Mouse (Mus musculus) MEL (cell line): ENCODE measurements around the gene Palmd. TPM values are rescaled to one million over a fixed set of nuclear protein-coding genes. Genes with fewer than 3 reads are reported as not detected.

Source experiments
- DNase-seq: peaks from one replicate; pipeline ENCODE4 v3.0.0; 2011; ENCODE audit warnings: low read depth, low spot score
- H3K27ac ChIP-seq: 2 replicates; pipeline ENCODE4 v1.5.1; 2012; ENCODE audit warnings: low read depth, mild to moderate bottlenecking, control low read depth, low read length, moderate library complexity; ENCODE audit not compliant: control insufficient read depth
- H3K27me3 ChIP-seq, 2 experiments: fragments of 150-350 bp in 1 of 2; sonication (generic) in 1 of 2; 2 replicates each; pipeline ENCODE4 v1.6.1; 2012; ENCODE audit warnings: low read length in 2 of 2, mild to moderate bottlenecking in 2 of 2, improper control_type of control experiment in 1 of 2, moderate library complexity in 1 of 2; ENCODE audit not compliant: insufficient read depth in 2 of 2, control insufficient read depth in 1 of 2
- H3K36me3 ChIP-seq, 2 experiments: 2 replicates each; pipeline ENCODE4 v1.6.1; 2012 to 2014; ENCODE audit warnings: low read length in 2 of 2, improper control_type of control experiment in 1 of 2, inconsistent platforms in 1 of 2, mild to moderate bottlenecking in 1 of 2; ENCODE audit not compliant: insufficient read depth in 2 of 2, control insufficient read depth in 1 of 2
- H3K4me1 ChIP-seq, 2 experiments: fragments of 150-350 bp in 1 of 2; sonication (generic) in 1 of 2; 2 replicates each; pipeline ENCODE4 v1.6.1; 2012; ENCODE audit warnings: low read length in 2 of 2, improper control_type of control experiment in 1 of 2, mild to moderate bottlenecking in 1 of 2; ENCODE audit not compliant: insufficient read depth in 2 of 2, control insufficient read depth in 1 of 2
- H3K4me3 ChIP-seq, 2 experiments: fragments of 150-350 bp in 1 of 2; sonication (generic) in 1 of 2; 2 replicates each; pipeline ENCODE4 v1.5.1; 2012; ENCODE audit warnings: low read depth in 2 of 2, low read length in 2 of 2, mild to moderate bottlenecking in 2 of 2, moderate library complexity in 2 of 2, control low read depth in 1 of 2, improper control_type of control experiment in 1 of 2; ENCODE audit not compliant: control insufficient read depth in 1 of 2, insufficient read depth in 1 of 2
- H3K79me2 ChIP-seq: 2 replicates; pipeline ENCODE4 v1.6.1; 2012; ENCODE audit warnings: mild to moderate bottlenecking, low read length, moderate library complexity; ENCODE audit not compliant: control insufficient read depth, poor library complexity, insufficient read depth
- H3K9ac ChIP-seq: 2 replicates; pipeline ENCODE4 v1.6.1; 2012; ENCODE audit warnings: low read depth, mild to moderate bottlenecking, control low read depth, low read length, moderate library complexity; ENCODE audit not compliant: control insufficient read depth, poor library complexity, severe bottlenecking
- H3K9me3 ChIP-seq: fragments of 150-350 bp; sonication (generic); replicated peaks from 2 replicates; pipeline ENCODE4 v1.6.1; 2012; ENCODE audit warnings: mild to moderate bottlenecking, low read length, improper control_type of control experiment, moderate library complexity; ENCODE audit not compliant: insufficient read depth
- BHLHE40 ChIP-seq: IDR thresholded peaks from 2 replicates; pipeline ENCODE4 v1.6.1; 2012; ENCODE audit warnings: low read depth, mild to moderate bottlenecking, inconsistent platforms, low read length, improper control_type of control experiment, borderline replicate concordance
- CHD1 ChIP-seq: IDR thresholded peaks from 2 replicates; pipeline ENCODE4 v1.6.1; 2012; ENCODE audit warnings: low read depth, mild to moderate bottlenecking, inconsistent platforms, low read length, improper control_type of control experiment
- CHD2 ChIP-seq: IDR thresholded peaks from 2 replicates; pipeline ENCODE4 v1.6.1; 2011; ENCODE audit warnings: low read length, improper control_type of control experiment
- CTCF ChIP-seq, 3 experiments: IDR thresholded peaks in 2 of 3; conservative IDR thresholded peaks in 1 of 3; 2 replicates each; pipeline ENCODE4 v1.5.1; 2011 to 2012; ENCODE audit warnings: low read length in 3 of 3, low read depth in 2 of 3, mild to moderate bottlenecking in 2 of 3, improper control_type of control experiment in 1 of 3, inconsistent platforms in 1 of 3, mixed read lengths in 1 of 3, moderate library complexity in 1 of 3; ENCODE audit not compliant: control insufficient read depth in 1 of 3, insufficient read depth in 1 of 3, poor library complexity in 1 of 3, severe bottlenecking in 1 of 3
- E2F4 ChIP-seq: IDR thresholded peaks from 2 replicates; pipeline ENCODE4 v1.6.1; 2011; ENCODE audit warnings: low read depth, low read length, improper control_type of control experiment, borderline replicate concordance
- GABPA ChIP-seq: IDR thresholded peaks from 2 replicates; pipeline ENCODE4 v1.6.1; 2012; ENCODE audit warnings: low read depth, mild to moderate bottlenecking, inconsistent platforms, low read length, improper control_type of control experiment, moderate library complexity
- JUND ChIP-seq: IDR thresholded peaks from 2 replicates; pipeline ENCODE4 v1.6.1; 2011; ENCODE audit warnings: low read depth, mild to moderate bottlenecking, improper control_type of control experiment, low read length
- KAT2A ChIP-seq: conservative IDR thresholded peaks from 2 replicates; pipeline ENCODE4 v1.6.1; 2012; ENCODE audit warnings: low read depth, low read length, improper control_type of control experiment, inconsistent platforms
- MEF2A ChIP-seq: IDR thresholded peaks from 2 replicates; pipeline ENCODE4 v1.6.1; 2014; ENCODE audit warnings: low read depth, mild to moderate bottlenecking, inconsistent platforms, low read length, improper control_type of control experiment; ENCODE audit not compliant: poor library complexity, insufficient replicate concordance, severe bottlenecking; ENCODE audit errors: extremely low read depth
- MXI1 ChIP-seq: IDR thresholded peaks from 2 replicates; pipeline ENCODE4 v1.6.1; 2011; ENCODE audit warnings: mild to moderate bottlenecking, low read depth, low read length, improper control_type of control experiment
- MYB ChIP-seq: IDR thresholded peaks from 2 replicates; pipeline ENCODE4 v1.6.1; 2011; ENCODE audit warnings: mild to moderate bottlenecking, low read depth, low read length, improper control_type of control experiment
- POLR2A ChIP-seq, 2 experiments: IDR thresholded peaks; 2 replicates each; pipeline ENCODE4 v1.6.1; 2011 to 2012; ENCODE audit warnings: low read length in 2 of 2, mild to moderate bottlenecking in 2 of 2, control low read depth in 1 of 2, improper control_type of control experiment in 1 of 2, low read depth in 1 of 2, moderate library complexity in 1 of 2; ENCODE audit not compliant: control insufficient read depth in 1 of 2, insufficient read depth in 1 of 2, poor library complexity in 1 of 2
- POLR2AphosphoS5 ChIP-seq: IDR thresholded peaks from 2 replicates; pipeline ENCODE4 v1.6.1; 2012; ENCODE audit warnings: low read depth, borderline replicate concordance, mild to moderate bottlenecking, inconsistent platforms, low read length, moderate library complexity, mixed read lengths
- SIN3A ChIP-seq: IDR thresholded peaks from 2 replicates; pipeline ENCODE4 v1.6.1; 2012; ENCODE audit warnings: low read length, improper control_type of control experiment, inconsistent platforms
- SMC3 ChIP-seq: IDR thresholded peaks from 2 replicates; pipeline ENCODE4 v1.6.1; 2011; ENCODE audit warnings: low read depth, low read length, improper control_type of control experiment
- TAL1 ChIP-seq: IDR thresholded peaks from 2 replicates; pipeline ENCODE4 v1.6.1; 2012; ENCODE audit warnings: mild to moderate bottlenecking, inconsistent platforms, low read length, moderate library complexity, mixed read lengths
- UBTF ChIP-seq: IDR thresholded peaks from 2 replicates; pipeline ENCODE4 v1.6.1; 2012; ENCODE audit warnings: low read depth, mild to moderate bottlenecking, inconsistent platforms, low read length, improper control_type of control experiment, moderate library complexity, borderline replicate concordance; ENCODE audit not compliant: insufficient read depth
- USF1 ChIP-seq: IDR thresholded peaks from 2 replicates; pipeline ENCODE4 v1.6.1; 2014; ENCODE audit warnings: low read depth, mild to moderate bottlenecking, inconsistent platforms, low read length, improper control_type of control experiment, moderate library complexity
- ZMIZ1 ChIP-seq: IDR thresholded peaks from 2 replicates; pipeline ENCODE4 v1.6.1; 2012; ENCODE audit warnings: low read depth, mild to moderate bottlenecking, inconsistent platforms, low read length, improper control_type of control experiment, moderate library complexity
- polyA plus RNA-seq, 2 experiments: library from polyadenylated mRNA; stranded (reverse) in 1 of 2; unstranded in 1 of 2; fragments of >175 nt in 1 of 2; fragments of >200 nt in 1 of 2; gene quantifications; 2 replicates each; pipeline versions ENCODE4 v1.2.1 to v1.2.4; 2012; ENCODE audit warnings: low replicate concordance in 2 of 2, low read depth in 1 of 2; ENCODE audit not compliant: insufficient read length in 2 of 2, insufficient read depth in 1 of 2, missing spikeins in 1 of 2
- total RNA-seq: library from RNA; depleted of rRNA; stranded (reverse); fragments of 300-350 nt; gene quantifications from 2 replicates; pipeline ENCODE4 v1.2.3, GENCODE M21; 2012

Gene Palmd
- total and polyA plus RNA-seq, 3 experiments, result 0.08 TPM; not detected in 2

DNA sequence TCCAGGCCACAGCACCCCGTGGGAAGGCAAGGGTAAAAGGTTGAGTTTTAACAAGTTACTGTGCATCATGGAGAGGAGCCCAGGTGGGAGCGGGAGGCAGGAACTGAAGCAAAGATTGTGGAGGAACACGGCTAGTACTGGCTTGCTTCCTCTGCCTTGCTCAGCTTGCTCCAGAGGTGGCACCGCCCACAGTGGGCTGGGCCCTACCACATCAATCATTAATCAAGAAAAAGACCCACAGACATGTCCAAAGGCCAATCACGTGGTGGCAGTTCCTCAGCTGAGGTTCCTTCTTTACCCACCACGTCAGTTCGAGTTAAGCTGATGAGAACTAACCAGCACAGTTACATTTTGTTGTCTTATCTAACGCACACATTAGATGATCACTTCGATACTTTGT lies 75.9 kb downstream of the Palmd start:
- H3K9me3 ChIP-seq, result no peaks in the 10 kb centered on the region
- peak; percentile 63 for DNase-seq
- TF ChIP-seq USF1, result peak; percentile 71
- no peak for TF ChIP-seq UBTF

DNA sequence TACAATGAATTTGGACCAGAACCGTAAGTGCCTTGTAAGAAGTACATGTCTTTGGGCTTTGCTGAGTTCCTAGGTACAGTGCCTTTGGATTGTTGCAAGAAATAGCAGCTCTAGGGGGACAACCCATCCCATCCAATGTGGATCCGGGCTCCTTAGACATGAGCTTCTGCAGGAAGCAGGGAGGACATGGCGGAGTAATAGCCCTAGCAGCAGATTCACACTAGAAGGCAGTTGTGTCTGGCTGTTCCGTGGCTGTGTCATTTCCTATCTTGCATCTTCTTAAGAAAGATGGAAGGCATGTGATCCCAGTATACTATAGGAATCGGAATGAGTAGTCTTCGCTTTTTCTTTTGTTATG lies 76.6 kb downstream of the Palmd start:
- no peaks in the 10 kb centered on the region for H3K27me3 ChIP-seq
- no peak overlapping the region for H3K4me3 ChIP-seq
- no peaks in the 10 kb centered on the region for H3K79me2 ChIP-seq
- no peaks in the 10 kb centered on the region for H3K4me1 ChIP-seq
- DNase-seq, result no peak
- TF ChIP-seq SIN3A (no peak), CHD2 (no peak), MXI1 (no peak), JUND (no peak), MYB (no peak), TAL1 (no peak), E2F4 (no peak), MEF2A (no peak), KAT2A (no peak), SMC3 (no peak), CHD1 (no peak), POLR2A (IDR thresholded peaks at IDR 0.05; ENCODE audit: control insufficient read depth in 1 of 2, insufficient read depth in 1 of 2, low read depth in 1 of 2, low read length in 2 of 2, poor library complexity in 1 of 2) (no peak; a peak in 1 of 4 replicates), USF1 (no peak), ZMIZ1 (no peak), POLR2AphosphoS5 (no peak), CTCF (IDR thresholded peaks at IDR 0.05 in 2 of 3, conservative IDR thresholded peaks at IDR 0.05 in 1 of 3; ENCODE audit: control insufficient read depth in 1 of 3, insufficient read depth in 1 of 3, low read depth in 2 of 3, low read length in 3 of 3, poor library complexity in 1 of 3, severe bottlenecking in 1 of 3) (no peak), BHLHE40 (no peak), GABPA (no peak), UBTF (no peak)
- no peak overlapping the region for H3K27ac ChIP-seq
- no peak overlapping the region for H3K9ac ChIP-seq
- H3K36me3 ChIP-seq, result peaks cover 2 to 32% of the 10 kb centered on the region in 2 experiments; a peak in 3 of 4 replicates
- H3K9me3 ChIP-seq, result no peaks in the 10 kb centered on the region

More for the DNA sequence above, 75.9 kb downstream of the Palmd start:
- Histone ChIP-seq H3K4me1 (no peaks in the 10 kb centered on the region), H3K79me2 (no peaks in the 10 kb centered on the region), H3K9ac (no peak overlapping the region), H3K27me3 (no peaks in the 10 kb centered on the region), H3K4me3 (no peak overlapping the region), H3K27ac (no peak overlapping the region), H3K36me3 (peaks cover 2 to 32% of the 10 kb centered on the region in 2 experiments; a peak in 3 of 4 replicates)
